Mouse (Mus musculus) testis, postnatal 10 days (tissue): ENCODE measurements around the gene Acin1.

Source experiments
- DNase-seq: peaks from one replicate; pipeline ENCODE4 v3.0.0; 2021; ENCODE audit warnings: low spot score

The Acin1 gene

GRCm38 (mm10) chr14:54698733-54699132, 12.0 kb upstream of the Acin1 start, which contains the start of gene Gm29776:
Gene Gm29776 (minus strand): TSS chr14:54698833.
- DNase-seq = no peak

- no peak for DNase-seq
Observed at GRCm38 (mm10) chr14:54696752-54697151, 10.0 kb upstream of the Acin1 start.

- no peak for DNase-seq
Observed at GRCm38 (mm10) chr14:54695042-54695441, 8.3 kb upstream of the Acin1 start.

GRCm38 (mm10) chr14:54687251-54687650, 520 bp upstream of the Acin1 start:
- DNase-seq = no peak

GRCm38 (mm10) chr14:54686063-54686521, 639 bp downstream of the Acin1 start, which contains the start of gene 1700123O20Rik:
Gene 1700123O20Rik (plus strand): TSS chr14:54686216.
- no peak for DNase-seq

- no peak for DNase-seq
Observed at GRCm38 (mm10) chr14:54685471-54685870, 1.3 kb downstream of the Acin1 start.

GRCm38 (mm10) chr14:54682396-54682795, 4.3 kb downstream of the Acin1 start:
- DNase-seq = no peak

GRCm38 (mm10) chr14:54678657-54679304, 8.0 kb downstream of the Acin1 start:
- no peak for DNase-seq

- DNase-seq = no peak
Observed at GRCm38 (mm10) chr14:54676290-54676689, 10.4 kb downstream of the Acin1 start.

- no peak for DNase-seq
Observed at GRCm38 (mm10) chr14:54674317-54674716, 12.4 kb downstream of the Acin1 start.

- peak; percentile 68 for DNase-seq
Observed at GRCm38 (mm10) chr14:54669381-54669780, 17.4 kb downstream of the Acin1 start.

GRCm38 (mm10) chr14:54664477-54665222, 22.1 kb downstream of the Acin1 start:
- DNase-seq = no peak

GRCm38 (mm10) chr14:54660009-54660408, 26.7 kb downstream of the Acin1 start:
- DNase-seq = no peak

- DNase-seq = peak; percentile 84
Observed at GRCm38 (mm10) chr14:54653496-54653895, 33.2 kb downstream of the Acin1 start.

- no peak for DNase-seq
Observed at GRCm38 (mm10) chr14:54652787-54653186, 33.9 kb downstream of the Acin1 start.

- DNase-seq = no peak
Observed at GRCm38 (mm10) chr14:54651556-54651955, 35.2 kb downstream of the Acin1 start.

GRCm38 (mm10) chr14:54650621-54651454, 35.9 kb downstream of the Acin1 start:
- DNase-seq = peak; percentile 91

- DNase-seq = no peak
Observed at GRCm38 (mm10) chr14:54647900-54648299, 38.8 kb downstream of the Acin1 start.

GRCm38 (mm10) chr14:54646898-54647636, 39.7 kb downstream of the Acin1 start:
- DNase-seq = no peak

GRCm38 (mm10) chr14:54646455-54646854, 40.3 kb downstream of the Acin1 start:
- DNase-seq = peak; percentile 54

GRCm38 (mm10) chr14:54644294-54644693, 42.4 kb downstream of the Acin1 start:
- DNase-seq = no peak

GRCm38 (mm10) chr14:54643011-54643410, 43.7 kb downstream of the Acin1 start:
- no peak for DNase-seq
